Mouse (Mus musculus): ENCODE results near the gene Tnnt1. TPM values are rescaled to one million over a fixed set of nuclear protein-coding genes. Genes with fewer than 3 reads are reported as not detected.

Tnnt1 gene
- total RNA-seq (2014; rRNA removed) (0.93 and 3.5 TPM in 2 replicates), polyA plus RNA-seq (2015; fragmentation: Nextera tagmentation; extraction: Ambion mirVana) (2.9 and 3.6 TPM in 2 replicates)

DNA sequence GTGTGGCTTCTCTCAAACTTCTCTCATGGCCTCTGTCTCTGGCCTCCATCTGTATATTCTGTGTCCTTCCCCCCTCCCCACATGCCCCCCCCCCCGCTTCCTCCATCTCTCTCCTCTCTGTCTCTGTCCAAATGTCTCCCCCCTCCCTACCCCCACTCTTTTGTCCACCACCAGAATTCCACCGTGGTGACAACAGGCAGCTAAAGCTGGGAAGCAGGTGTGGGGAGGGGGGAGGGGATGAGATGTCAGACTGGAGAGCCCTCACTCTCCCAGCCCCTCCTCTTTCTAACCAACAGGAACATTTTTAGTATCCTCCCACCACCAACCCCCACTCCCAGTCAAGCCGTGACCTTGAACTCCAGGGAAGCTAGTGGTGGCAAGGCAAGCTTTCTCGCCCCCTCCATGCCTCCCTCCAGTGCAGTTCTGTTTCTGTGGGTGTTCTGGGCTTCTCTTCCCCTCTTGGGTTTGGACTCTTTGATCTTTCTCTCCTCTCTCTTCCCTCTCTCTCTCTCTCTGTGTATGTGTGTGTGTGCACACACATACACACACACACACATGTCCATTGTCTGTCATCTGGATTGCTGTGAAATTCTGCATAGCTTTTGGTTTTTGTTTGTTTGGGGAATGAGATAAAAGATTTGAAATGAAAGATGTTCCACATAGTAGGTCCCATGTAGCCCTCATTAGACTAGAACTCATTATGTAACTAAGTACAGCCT, at the start of gene Tnnt1:
Gene Tnnt1, minus strand, starts transcription at position 51 of the 719 bp plus-strand sequence.
- no peak for DNase-seq (ENCODE audit: low spot score)
- Histone ChIP-seq H3K27ac (no peak within 1 kb of the TSS), H3K9me3 (ENCODE audit: low read length) (no peaks in the 10 kb centered on the region), H3K27me3 (ENCODE audit: insufficient read depth, low read length) (no peaks in the 10 kb centered on the region), H3K4me1 (ENCODE audit: insufficient read depth, low read length) (no peaks in the 10 kb centered on the region; the same call in 1 of the 2 replicates), H3K9ac (replicated peaks; ENCODE audit: low read length) (no peak within 1 kb of the TSS), H3K4me3 (ENCODE audit: low read length) (no peak within 1 kb of the TSS), H3K36me3 (ENCODE audit: insufficient read depth, low read length) (no peaks in the 10 kb centered on the region), H3K4me2 (ENCODE audit: low read depth, low read length) (no peak within 1 kb of the TSS)
- no peak for TF ChIP-seq CTCF (IDR thresholded peaks at IDR 0.05; ENCODE audit: low read depth)
- WGBS: 14% methylated on average over 3 of the region's 4 CpGs
- no peak for ATAC-seq

DNA sequence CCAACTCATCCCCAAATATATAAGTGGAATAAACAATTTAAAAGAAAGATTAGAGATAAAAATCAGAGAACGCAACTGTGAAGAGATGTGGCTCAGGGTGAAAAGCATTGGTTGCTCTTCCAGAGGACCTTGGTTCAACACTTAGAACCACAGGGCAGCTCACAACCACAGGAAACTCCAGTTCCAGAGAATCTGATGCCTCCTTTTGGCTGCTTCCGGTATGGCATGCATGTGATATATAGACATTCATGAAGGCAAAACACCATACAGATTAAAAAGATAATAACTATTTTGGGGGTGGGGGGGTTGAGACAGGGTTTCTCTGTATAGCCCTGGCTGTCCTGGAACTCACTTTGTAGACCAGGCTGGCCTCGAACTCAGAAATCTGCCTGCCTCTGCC, 46.5 kb upstream of the Tnnt1 start:
- Histone ChIP-seq H3K4me3 (ENCODE audit: low read length) (no peak overlapping the region), H3K9ac (replicated peaks; ENCODE audit: low read length) (no peak overlapping the region), H3K36me3 (ENCODE audit: insufficient read depth, low read length) (no peaks in the 10 kb centered on the region), H3K27me3 (ENCODE audit: insufficient read depth, low read length) (no peaks in the 10 kb centered on the region), H3K27ac (no peak overlapping the region), H3K4me1 (ENCODE audit: insufficient read depth, low read length) (no peaks in the 10 kb centered on the region), H3K9me3 (ENCODE audit: low read length) (no peaks in the 10 kb centered on the region), H3K4me2 (ENCODE audit: low read depth, low read length) (no peak overlapping the region)
- ATAC-seq (no peak), DNase-seq (ENCODE audit: low spot score) (no peak)
- WGBS: 83% methylated on average over 3 of the region's 3 CpGs
- TF ChIP-seq CTCF (IDR thresholded peaks at IDR 0.05; ENCODE audit: low read depth): no peak

DNA sequence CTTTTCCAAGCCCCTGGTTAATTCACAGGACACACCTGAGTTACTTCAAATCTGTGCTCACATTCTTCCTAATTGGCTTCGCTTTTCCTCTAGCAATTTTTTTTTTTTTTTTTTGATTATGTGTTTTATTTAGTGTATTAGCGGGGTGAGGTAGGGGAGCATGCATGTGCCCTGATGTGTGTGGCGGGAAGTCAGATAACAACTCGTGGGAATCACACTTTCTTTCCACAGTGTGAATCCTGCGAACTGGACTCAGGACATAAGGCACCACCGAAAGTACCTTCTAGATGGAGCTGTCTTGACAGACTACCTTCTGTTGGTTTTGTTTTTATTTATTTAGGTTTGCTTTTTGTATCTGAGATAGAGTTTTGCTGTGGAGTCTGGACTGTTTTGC, 41.0 kb upstream of the Tnnt1 start:
- H3K27ac ChIP-seq: no peak overlapping the region
- no peaks in the 10 kb centered on the region for H3K4me1 ChIP-seq (ENCODE audit: insufficient read depth, low read length)
- H3K27me3 ChIP-seq (ENCODE audit: insufficient read depth, low read length): no peaks in the 10 kb centered on the region
- TF ChIP-seq CTCF (IDR thresholded peaks at IDR 0.05; ENCODE audit: low read depth): no peak
- H3K9ac ChIP-seq (replicated peaks; ENCODE audit: low read length): no peak overlapping the region
- H3K4me3 ChIP-seq (ENCODE audit: low read length): no peak overlapping the region
- H3K9me3 ChIP-seq (ENCODE audit: low read length): no peaks in the 10 kb centered on the region
- no peak for ATAC-seq
- H3K36me3 ChIP-seq (ENCODE audit: insufficient read depth, low read length): no peaks in the 10 kb centered on the region
- WGBS: 67% methylated on average over 6 of the region's 6 CpGs
- peak overlapping the region; percentile 34 for H3K4me2 ChIP-seq (ENCODE audit: low read depth, low read length)
- no peak for DNase-seq (ENCODE audit: low spot score)

DNA sequence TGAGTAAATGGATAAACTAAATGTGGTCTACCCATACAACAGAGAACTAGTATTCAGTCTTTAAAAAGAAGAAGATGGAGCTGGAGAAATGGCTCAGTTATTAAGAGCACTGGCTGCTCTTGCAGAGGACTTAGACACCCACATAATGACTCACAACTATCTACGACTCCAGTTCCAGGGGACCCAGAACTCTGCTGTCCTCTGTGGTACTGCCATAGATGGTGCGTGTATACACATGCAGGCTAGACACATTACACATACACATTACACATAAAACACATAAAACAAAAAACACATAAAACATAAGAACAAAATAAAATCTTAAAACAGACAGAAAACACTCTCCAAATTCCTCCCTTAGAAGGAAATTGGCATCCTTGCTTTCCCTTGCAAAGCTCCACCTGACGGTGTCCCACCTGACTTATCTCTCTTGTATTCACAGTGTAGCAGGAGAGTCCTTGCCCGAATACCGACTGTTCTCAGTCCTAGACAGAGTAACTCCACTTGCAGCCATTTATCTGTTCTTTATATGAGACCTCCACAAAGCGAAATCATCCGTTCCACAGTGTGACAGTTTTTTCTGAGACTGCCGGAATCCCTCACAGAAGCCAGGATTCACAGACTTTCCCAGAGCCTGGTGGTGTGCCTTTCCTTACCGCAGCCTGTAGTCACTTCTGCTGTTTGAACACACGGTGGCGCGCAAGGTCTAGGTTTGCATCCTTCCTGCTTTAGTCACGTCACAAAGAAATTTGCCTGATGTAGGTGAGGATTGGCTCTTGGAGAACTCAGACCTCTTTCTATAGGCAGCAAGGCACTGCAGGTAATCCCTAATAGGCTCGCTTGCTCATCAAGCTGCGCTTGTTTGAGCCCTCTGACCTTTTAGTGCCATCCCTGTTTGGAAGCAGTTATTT, 40.3 kb upstream of the Tnnt1 start:
- Histone ChIP-seq H3K9ac (replicated peaks; ENCODE audit: low read length) (no peak overlapping the region), H3K9me3 (ENCODE audit: low read length) (no peaks in the 10 kb centered on the region), H3K4me2 (ENCODE audit: low read depth, low read length) (peak overlapping the region; percentile 38), H3K27ac (no peak overlapping the region), H3K36me3 (ENCODE audit: insufficient read depth, low read length) (no peaks in the 10 kb centered on the region), H3K4me3 (ENCODE audit: low read length) (no peak overlapping the region), H3K4me1 (ENCODE audit: insufficient read depth, low read length) (no peaks in the 10 kb centered on the region), H3K27me3 (ENCODE audit: insufficient read depth, low read length) (no peaks in the 10 kb centered on the region)
- TF ChIP-seq CTCF (IDR thresholded peaks at IDR 0.05; ENCODE audit: low read depth): peak; percentile 97
- 19% methylated on average over 15 of the region's 15 CpGs for WGBS
- DNase-seq (ENCODE audit: low spot score): peak; percentile 94
- peak; percentile 95 for ATAC-seq

DNA sequence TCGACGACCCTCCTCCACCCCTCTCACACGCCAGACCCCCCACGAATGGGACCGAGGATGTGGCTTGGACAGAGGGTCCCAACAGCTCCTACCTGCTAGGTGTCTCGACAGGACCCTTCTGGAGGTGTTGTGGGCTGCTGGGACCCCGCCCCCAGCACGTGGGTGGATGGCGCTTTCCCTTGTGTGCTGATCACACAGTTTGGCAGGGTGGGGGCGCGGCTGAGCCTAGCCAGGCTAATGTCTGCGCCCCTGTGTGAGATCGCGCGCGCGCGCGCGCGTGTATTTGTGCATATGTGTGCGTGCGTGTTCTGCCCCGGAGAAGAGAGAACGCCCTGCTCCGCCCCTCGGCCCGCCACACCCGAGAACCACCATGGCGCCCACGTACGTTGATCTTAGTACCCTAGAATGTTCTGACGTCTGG, 31.0 kb upstream of the Tnnt1 start, which contains the start of gene Syt5:
Gene Syt5, minus strand, starts transcription at position 321 of the 421 bp plus-strand sequence.
- peak within 1 kb of the TSS; percentile 53 for H3K9ac ChIP-seq (replicated peaks; ENCODE audit: low read length)
- 0 out of 2 replicates have a peak, but pooled peaks cover 3% of the 10 kb centered on the region for H3K36me3 ChIP-seq (ENCODE audit: insufficient read depth, low read length)
- no peaks in the 10 kb centered on the region for H3K9me3 ChIP-seq (ENCODE audit: low read length)
- ATAC-seq: peak; percentile 89
- no peak for TF ChIP-seq CTCF (IDR thresholded peaks at IDR 0.05; ENCODE audit: low read depth)
- peak within 1 kb of the TSS; percentile 86 for H3K27ac ChIP-seq
- DNase-seq (ENCODE audit: low spot score): peak; percentile 93
- WGBS: 5% methylated on average over 33 of the region's 33 CpGs
- H3K4me2 ChIP-seq (ENCODE audit: low read depth, low read length): peak within 1 kb of the TSS; percentile 74
- peaks cover 5% of the 10 kb centered on the region; the same call in 1 of the 2 replicates for H3K4me1 ChIP-seq (ENCODE audit: insufficient read depth, low read length)
- no peaks in the 10 kb centered on the region for H3K27me3 ChIP-seq (ENCODE audit: insufficient read depth, low read length)
- H3K4me3 ChIP-seq (ENCODE audit: low read length): peak within 1 kb of the TSS; percentile 41

DNA sequence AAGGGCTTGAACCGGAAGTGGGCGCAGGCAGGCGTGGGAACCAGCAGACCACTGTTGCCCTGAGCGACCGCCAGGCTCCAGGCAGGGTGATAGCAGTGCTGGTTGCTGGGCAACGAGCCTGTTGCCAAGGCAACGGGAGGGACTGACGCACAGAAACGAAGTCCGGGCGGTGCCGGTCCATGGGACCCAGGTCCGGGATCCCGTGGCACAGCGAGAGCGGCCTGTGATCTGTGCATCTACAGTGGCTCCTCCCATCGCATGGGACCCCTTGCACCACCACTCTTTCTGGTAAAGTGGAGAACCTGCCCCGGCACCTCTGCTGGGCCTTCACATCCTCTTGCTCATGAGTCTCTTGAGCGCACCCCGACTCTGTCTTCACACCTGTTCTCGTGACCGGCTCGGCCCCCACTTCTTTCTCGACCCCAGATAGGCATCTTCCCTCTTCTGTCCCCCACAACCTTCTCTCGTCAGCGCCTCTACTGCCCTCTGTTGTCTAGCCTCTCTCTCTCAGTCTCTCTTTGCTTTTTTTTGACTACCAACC, 30.5 kb upstream of the Tnnt1 start:
- Histone ChIP-seq H3K4me3 (ENCODE audit: low read length) (peak overlapping the region; percentile 41), H3K4me1 (ENCODE audit: insufficient read depth, low read length) (peaks cover 5% of the 10 kb centered on the region; the same call in 1 of the 2 replicates), H3K27ac (peak overlapping the region; percentile 86), H3K36me3 (ENCODE audit: insufficient read depth, low read length) (0 out of 2 replicates have a peak, but pooled peaks cover 3% of the 10 kb centered on the region), H3K27me3 (ENCODE audit: insufficient read depth, low read length) (no peaks in the 10 kb centered on the region), H3K9ac (replicated peaks; ENCODE audit: low read length) (peak overlapping the region; percentile 53), H3K4me2 (ENCODE audit: low read depth, low read length) (peak overlapping the region; percentile 74), H3K9me3 (ENCODE audit: low read length) (no peaks in the 10 kb centered on the region)
- ATAC-seq (peak; percentile 94), DNase-seq (ENCODE audit: low spot score) (peak; percentile 96)
- peak; percentile 43 for TF ChIP-seq CTCF (IDR thresholded peaks at IDR 0.05; ENCODE audit: low read depth)
- WGBS: under 1% methylated on average over 26 of the region's 26 CpGs

Data from hindbrain, postnatal 0 days (tissue).